Mouse (Mus musculus): Measurements from ENCODE around the gene Fam57b. TPM values are rescaled to one million over a fixed set of nuclear protein-coding genes. Genes with fewer than 3 reads are reported as not detected.

The Fam57b gene
- polyA plus RNA-seq, 1 experiment from 2014 or later = not detected

DNA sequence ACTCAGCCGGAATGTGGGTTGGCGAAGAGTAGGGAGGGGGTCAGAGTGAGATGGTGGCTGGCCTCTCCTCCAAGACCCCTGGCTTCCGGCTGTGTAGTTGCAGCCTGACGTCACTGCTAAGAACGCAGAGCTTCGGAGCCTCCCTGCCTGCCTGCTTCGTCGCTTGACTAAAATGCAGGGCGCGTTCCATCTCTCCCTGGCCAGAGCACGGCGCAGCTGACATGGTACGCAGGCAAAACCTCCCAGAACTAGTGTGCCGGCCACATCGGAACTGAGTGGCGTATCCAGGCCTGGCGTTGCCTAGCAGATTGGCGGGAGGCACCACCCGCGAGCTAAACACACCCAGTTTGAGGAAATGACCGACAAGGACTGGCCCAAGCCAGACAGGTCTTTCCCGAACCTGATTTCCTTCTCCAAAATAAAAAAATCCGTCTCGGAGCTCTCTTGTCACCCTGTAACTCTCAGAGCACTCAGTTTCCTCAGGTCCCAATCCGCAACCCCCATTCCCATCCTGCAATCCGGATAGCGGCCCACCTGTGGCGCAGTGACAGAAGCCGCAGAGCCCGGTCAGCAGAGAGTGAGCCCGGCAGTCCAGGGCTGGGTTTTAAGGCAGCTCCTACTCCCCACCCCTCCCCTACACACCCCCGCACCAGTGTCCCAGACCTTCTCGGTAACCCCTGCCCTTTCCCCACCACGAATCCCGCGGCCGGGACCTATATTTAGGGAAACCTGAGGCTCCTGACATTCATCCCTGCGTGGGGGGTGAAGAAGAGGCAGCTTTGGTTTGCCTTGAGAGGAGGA is 2.2 kb downstream of the Fam57b start:
- Histone ChIP-seq H3K27ac (replicated peaks) (peak overlapping the region; percentile 90), H3K27me3 (no peaks in the 10 kb centered on the region), H3K9me3 (replicated peaks) (no peaks in the 10 kb centered on the region), H3K4me2 (peak overlapping the region; percentile 97), H3K4me1 (replicated peaks) (peaks cover 78% of the 10 kb centered on the region), H3K36me3 (replicated peaks) (peaks cover 29% of the 10 kb centered on the region), H3K4me3 (replicated peaks) (peak overlapping the region; percentile 82), H3K9ac (peak overlapping the region; percentile 75)
- ATAC-seq (ENCODE audit: insufficient read depth) = peak; percentile 73
- WGBS (ENCODE audit: insufficient replicate concordance) = 3% methylated on average over 38 of the region's 38 CpGs

DNA sequence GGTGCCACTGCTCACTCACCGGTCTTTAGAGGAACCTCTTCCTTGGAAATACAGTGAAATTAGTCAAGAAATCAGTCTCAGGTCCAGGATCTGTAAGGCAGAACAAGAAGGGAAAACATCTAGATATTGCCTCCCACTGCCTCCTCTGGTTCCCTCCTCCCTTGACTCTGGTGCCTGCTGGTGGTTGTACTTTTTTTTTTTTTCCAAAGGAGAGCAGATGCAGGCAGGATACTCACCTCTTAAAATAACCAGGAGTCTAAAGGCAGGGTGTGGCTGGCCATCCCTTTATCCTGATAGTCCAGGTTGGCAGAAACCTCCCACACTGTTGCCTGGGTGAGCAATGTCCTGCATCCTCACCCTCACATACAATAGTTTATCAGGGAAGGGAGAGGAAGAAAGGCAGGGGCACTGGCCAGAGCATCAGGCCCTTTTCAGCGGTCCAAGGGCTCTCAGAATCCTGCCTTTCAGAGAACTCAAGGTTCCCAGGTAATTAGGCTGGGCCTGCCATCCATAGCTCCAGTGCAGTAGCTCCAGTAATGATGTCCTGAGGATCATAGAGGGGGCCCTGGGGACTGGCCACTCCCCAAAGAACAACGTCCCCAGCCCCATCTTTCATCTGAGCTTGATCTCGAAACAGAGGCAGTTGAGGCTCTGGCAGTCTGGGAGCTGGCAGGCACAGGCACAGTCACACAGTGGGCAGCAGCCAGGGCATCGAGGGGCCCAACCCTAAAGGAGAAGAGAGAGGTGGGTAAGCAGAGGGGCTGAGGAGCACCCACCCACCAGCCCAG is 3.0 kb downstream of the Fam57b start:
- H3K36me3 ChIP-seq (replicated peaks) = peaks cover 21% of the 10 kb centered on the region
- peak overlapping the region; percentile 90 for H3K27ac ChIP-seq (replicated peaks)
- H3K4me3 ChIP-seq (replicated peaks) = peak overlapping the region; percentile 82
- peak overlapping the region; percentile 97 for H3K4me2 ChIP-seq
- H3K4me1 ChIP-seq (replicated peaks) = peaks cover 70% of the 10 kb centered on the region
- no peaks in the 10 kb centered on the region for H3K9me3 ChIP-seq (replicated peaks)
- H3K9ac ChIP-seq = peak overlapping the region; percentile 75
- H3K27me3 ChIP-seq = no peaks in the 10 kb centered on the region
- 64% methylated on average over 5 of the region's 5 CpGs for WGBS (ENCODE audit: insufficient replicate concordance)
- ATAC-seq (ENCODE audit: insufficient read depth) = no peak

DNA sequence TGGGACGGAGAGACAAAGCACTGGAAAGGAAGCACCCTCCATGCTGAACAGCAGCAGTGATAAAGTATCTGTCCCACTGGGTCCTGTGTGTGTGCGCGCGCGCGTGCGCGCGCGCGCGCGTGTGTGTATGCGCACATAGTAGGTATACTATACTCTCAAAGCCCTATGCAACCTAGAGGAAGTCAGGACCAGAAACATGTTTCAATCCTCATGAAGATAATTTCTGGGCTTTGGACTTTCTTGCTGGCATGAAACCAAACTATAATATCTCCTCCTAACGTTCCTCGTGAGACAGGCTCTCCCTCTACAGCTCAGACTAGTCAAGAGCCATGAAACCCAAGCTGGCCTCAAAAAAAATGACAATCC is 3.6 kb downstream of the Fam57b start:
- H3K36me3 ChIP-seq (replicated peaks) = peaks cover 15% of the 10 kb centered on the region
- peaks cover 66% of the 10 kb centered on the region for H3K4me1 ChIP-seq (replicated peaks)
- H3K27ac ChIP-seq (replicated peaks) = no peak overlapping the region
- H3K4me2 ChIP-seq = no peak overlapping the region
- H3K4me3 ChIP-seq (replicated peaks) = no peak overlapping the region
- H3K9ac ChIP-seq = no peak overlapping the region
- H3K9me3 ChIP-seq (replicated peaks) = no peaks in the 10 kb centered on the region
- no peaks in the 10 kb centered on the region for H3K27me3 ChIP-seq
- no peak for ATAC-seq (ENCODE audit: insufficient read depth)
- WGBS (ENCODE audit: insufficient replicate concordance) = 89% methylated on average over 16 of the region's 16 CpGs

DNA sequence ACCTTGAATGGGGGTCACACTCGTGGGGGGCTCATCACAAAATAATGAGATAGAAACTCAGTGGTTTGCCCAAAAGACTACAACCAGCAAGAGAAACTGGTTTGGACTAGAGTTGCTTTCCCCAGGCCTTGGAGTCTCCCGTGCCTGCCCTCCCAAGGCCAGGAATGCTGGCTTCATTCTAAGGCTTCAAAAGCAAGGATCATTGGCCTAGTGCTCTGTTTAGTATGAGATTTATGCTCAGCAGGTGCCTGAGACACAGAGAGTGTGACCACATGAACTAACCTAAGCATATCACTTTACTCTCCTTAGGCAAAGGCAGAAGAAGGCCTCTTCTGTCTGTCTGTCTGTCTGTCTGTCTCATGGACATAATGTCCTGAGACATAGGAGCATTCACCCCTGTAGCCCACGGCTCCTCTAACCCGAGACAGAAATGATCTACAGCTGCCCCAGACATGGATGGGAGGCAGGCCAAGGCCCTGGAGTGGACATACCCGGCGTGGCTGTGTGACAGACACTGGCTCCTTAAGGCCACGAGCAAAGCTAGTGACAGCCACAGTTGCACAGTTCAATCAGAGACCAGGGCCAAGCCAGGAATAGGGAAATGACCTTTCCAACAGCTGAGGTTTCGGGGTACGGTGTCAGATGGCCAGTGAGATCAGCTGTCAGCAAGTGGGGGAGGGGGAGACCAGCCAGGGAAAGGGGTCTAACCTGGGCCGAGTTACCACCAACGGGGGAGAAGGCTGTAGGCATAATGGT is 4.8 kb downstream of the Fam57b start:
- Histone ChIP-seq H3K27ac (replicated peaks) (no peak overlapping the region), H3K4me3 (replicated peaks) (no peak overlapping the region), H3K4me2 (no peak overlapping the region), H3K4me1 (replicated peaks) (peaks cover 59% of the 10 kb centered on the region), H3K27me3 (no peaks in the 10 kb centered on the region), H3K36me3 (replicated peaks) (peaks cover 2% of the 10 kb centered on the region; the same call in 1 of the 2 replicates), H3K9ac (no peak overlapping the region), H3K9me3 (replicated peaks) (no peaks in the 10 kb centered on the region)
- no peak for ATAC-seq (ENCODE audit: insufficient read depth)
- 64% methylated on average over 11 of the region's 11 CpGs for WGBS (ENCODE audit: insufficient replicate concordance)

DNA sequence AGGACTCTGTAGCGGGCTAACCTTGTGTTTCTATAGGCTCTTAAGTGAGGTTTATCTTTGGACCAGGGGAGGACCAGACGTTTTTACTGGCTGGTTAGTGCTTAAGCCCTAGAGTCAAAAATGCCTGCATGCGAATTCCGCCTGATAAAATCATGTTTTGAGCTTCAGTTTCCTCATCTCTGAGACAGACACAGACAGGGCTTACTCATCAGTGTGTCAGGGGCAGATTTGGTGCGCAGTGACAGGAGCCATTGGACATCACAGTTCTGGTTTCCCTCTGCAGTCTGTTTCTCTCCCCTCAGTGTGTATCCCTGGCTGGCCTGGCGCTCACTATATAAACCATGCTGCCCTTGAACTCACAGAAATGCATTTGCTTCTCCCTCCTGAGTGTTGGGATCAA is 5.7 kb downstream of the Fam57b start:
- no peak overlapping the region for H3K27ac ChIP-seq (replicated peaks)
- H3K9me3 ChIP-seq (replicated peaks) = no peaks in the 10 kb centered on the region
- peaks cover 59% of the 10 kb centered on the region for H3K4me1 ChIP-seq (replicated peaks)
- no peaks in the 10 kb centered on the region for H3K36me3 ChIP-seq (replicated peaks)
- no peak overlapping the region for H3K4me3 ChIP-seq (replicated peaks)
- H3K27me3 ChIP-seq = no peaks in the 10 kb centered on the region
- H3K4me2 ChIP-seq = no peak overlapping the region
- 48% methylated on average over 6 of the region's 6 CpGs for WGBS (ENCODE audit: insufficient replicate concordance)
- no peak overlapping the region for H3K9ac ChIP-seq
- ATAC-seq (ENCODE audit: insufficient read depth) = no peak

DNA sequence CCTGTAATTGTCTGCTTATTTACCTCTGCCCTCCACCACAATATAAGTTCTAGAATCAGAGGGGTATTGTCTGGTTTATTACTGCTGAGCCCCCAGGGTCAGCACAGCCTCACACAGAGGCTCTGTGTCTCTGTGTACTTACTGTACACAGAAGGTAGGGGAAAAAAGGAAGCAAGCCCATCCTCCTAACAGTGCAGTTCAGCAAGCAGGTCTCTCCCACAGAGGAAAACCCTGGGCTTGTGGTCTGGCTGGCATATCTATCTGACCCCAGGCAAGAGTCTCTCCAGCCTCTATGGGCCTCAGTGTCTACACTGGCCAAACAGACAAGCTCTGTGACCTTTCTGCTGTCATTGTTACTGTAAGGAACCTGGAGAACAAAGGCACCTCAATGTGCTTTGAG is 6.3 kb downstream of the Fam57b start:
- no peak overlapping the region for H3K27ac ChIP-seq (replicated peaks)
- H3K4me3 ChIP-seq (replicated peaks) = no peak overlapping the region
- no peak for ATAC-seq (ENCODE audit: insufficient read depth)
- no peak overlapping the region for H3K9ac ChIP-seq
- H3K9me3 ChIP-seq (replicated peaks) = no peaks in the 10 kb centered on the region
- H3K4me2 ChIP-seq = no peak overlapping the region
- no peaks in the 10 kb centered on the region for H3K27me3 ChIP-seq
- no peaks in the 10 kb centered on the region for H3K36me3 ChIP-seq (replicated peaks)
- peaks cover 59% of the 10 kb centered on the region for H3K4me1 ChIP-seq (replicated peaks)

DNA sequence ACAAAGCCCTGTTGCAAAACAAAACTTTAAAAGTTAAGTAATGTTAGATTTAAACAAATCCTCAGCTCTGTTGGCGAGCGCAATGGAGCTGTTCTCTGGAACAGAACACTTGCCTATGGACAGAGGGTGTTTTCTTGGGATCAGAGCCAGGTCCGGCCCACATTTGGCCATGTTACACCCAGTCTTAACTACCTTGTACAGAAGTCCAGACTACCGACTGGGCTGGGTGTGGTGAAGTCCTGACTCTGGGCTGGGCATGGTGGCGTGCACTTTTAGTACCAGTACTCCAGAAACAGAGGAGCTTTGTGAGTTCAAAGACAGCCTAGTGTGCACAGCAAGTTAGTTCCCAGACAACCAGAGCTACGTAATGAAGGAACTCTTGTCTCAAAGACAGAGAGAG is 9.5 kb downstream of the Fam57b start:
- H3K4me1 ChIP-seq (replicated peaks) = peaks cover 50% of the 10 kb centered on the region
- H3K27ac ChIP-seq (replicated peaks) = no peak overlapping the region

DNA sequence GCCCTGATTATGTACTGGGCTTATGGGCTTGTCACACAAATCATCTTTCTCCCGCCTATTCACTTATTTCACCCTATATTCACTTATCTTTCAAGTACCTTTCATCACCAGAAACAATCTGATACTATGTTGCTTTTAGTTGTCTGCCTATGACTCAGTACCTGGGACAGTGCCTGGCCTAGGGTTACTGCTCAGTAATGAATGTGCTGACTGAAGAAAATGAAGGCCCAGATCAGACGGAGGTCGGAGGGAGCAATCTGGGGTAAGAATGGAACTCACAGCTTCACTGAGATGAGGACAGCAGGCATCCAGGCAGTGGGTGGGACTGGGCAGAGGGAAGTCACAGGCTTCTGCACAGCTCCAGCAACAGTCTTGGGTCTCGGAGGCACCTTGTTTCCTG is 9.9 kb downstream of the Fam57b start:
- WGBS (ENCODE audit: insufficient replicate concordance) = 64% methylated on average over 4 of the region's 4 CpGs
- no peaks in the 10 kb centered on the region for H3K36me3 ChIP-seq (replicated peaks)
- H3K27ac ChIP-seq (replicated peaks) = no peak overlapping the region
- peak overlapping the region; percentile 97; the same call in 1 of the 2 replicates for H3K4me2 ChIP-seq
- H3K27me3 ChIP-seq = no peaks in the 10 kb centered on the region
- H3K9ac ChIP-seq = no peak overlapping the region
- no peak overlapping the region for H3K4me3 ChIP-seq (replicated peaks)
- no peaks in the 10 kb centered on the region for H3K9me3 ChIP-seq (replicated peaks)
- peaks cover 46% of the 10 kb centered on the region for H3K4me1 ChIP-seq (replicated peaks)
- ATAC-seq (ENCODE audit: insufficient read depth) = no peak

More for the DNA sequence above, 9.5 kb downstream of the Fam57b start:
- ATAC-seq (ENCODE audit: insufficient read depth) = no peak
- no peak overlapping the region for H3K4me2 ChIP-seq
- H3K36me3 ChIP-seq (replicated peaks) = no peaks in the 10 kb centered on the region
- no peak overlapping the region for H3K4me3 ChIP-seq (replicated peaks)
- WGBS (ENCODE audit: insufficient replicate concordance) = 66% methylated on average over 6 of the region's 6 CpGs
- H3K9me3 ChIP-seq (replicated peaks) = no peaks in the 10 kb centered on the region
- H3K9ac ChIP-seq = no peak overlapping the region
- no peaks in the 10 kb centered on the region for H3K27me3 ChIP-seq

DNA sequence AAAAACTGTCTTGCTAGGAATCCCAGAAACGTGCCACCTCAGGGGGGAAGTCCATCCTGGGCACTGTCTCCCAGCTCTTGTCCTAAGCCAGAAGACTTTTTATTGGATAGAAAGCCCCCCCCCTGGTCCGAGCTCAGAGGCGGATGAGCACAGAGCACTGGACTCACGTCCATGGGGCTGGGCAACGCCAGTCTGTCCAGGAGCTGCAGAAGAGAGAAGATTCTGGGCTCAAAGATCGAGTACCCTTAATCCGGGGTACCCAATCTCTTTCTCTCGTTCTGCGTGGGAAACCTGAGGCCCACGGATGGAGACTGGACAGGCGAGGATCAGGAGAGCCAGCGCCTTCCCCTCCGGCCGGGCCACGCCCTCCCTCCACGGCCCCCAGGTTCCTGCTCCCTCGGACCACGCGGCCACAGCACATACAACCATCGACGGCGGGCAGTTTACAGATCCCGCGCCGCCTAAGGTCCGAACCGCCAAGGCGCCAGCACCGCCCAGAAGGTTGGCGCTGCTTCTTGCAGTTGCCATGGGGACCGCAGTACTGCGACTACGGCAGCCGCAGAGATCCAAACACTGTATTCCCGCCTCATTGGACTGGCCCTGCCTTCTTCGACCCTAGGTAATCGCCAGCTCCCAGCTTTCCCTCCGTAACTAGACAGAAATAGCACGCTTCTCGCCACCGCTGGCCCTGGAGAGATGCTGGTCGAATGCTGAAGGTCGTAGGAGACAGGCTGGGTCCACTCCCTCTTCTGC is 11.4 kb downstream of the Fam57b start:
- Histone ChIP-seq H3K27me3 (no peaks in the 10 kb centered on the region), H3K27ac (replicated peaks) (peak overlapping the region; percentile 74)
- 2% methylated on average over 43 of the region's 43 CpGs for WGBS (ENCODE audit: insufficient replicate concordance)

DNA sequence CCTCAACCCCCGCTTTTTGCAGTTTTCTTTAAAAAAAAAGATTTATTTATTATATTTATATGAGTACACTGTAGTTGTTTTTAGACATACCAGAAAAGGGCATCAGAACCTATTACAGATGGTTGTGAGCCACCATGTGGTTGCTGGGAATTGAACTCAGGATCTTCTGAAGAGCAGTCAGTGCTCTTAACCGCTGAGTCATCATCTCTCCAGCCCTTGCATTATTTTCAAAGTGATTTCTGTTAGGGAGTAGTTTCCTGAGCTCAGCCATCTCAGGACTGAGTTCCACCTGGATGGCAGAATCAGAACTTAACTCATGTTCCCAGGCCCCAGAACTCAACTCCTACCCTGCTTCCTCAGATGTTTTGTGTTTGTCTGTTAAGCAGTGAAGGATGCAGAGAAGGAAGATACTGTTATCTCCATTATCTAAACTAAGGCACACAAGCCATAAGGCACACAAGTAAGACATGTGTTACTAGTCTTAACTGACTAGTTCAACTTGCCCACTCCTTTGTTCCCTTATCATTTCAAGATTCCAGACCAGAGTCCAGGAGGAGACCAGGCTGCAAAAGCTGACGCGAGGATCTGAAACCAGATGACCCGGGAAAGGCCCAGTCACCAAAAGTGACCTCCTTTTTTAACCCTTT is 12.4 kb downstream of the Fam57b start:
- Histone ChIP-seq H3K27ac (replicated peaks) (0 out of 2 replicates have a peak overlapping the region, but pooled peaks have one; percentile 74), H3K4me1 (replicated peaks) (peaks cover 36% of the 10 kb centered on the region), H3K9ac (0 out of 2 replicates have a peak overlapping the region, but pooled peaks have one; percentile 69), H3K36me3 (replicated peaks) (no peaks in the 10 kb centered on the region), H3K4me2 (peak overlapping the region; percentile 97), H3K9me3 (replicated peaks) (no peaks in the 10 kb centered on the region), H3K4me3 (replicated peaks) (no peak overlapping the region), H3K27me3 (no peaks in the 10 kb centered on the region; the same call in 1 of the 2 replicates)
- 38% methylated on average over 5 of the region's 5 CpGs for WGBS (ENCODE audit: insufficient replicate concordance)
- no peak for ATAC-seq (ENCODE audit: insufficient read depth)

More for the DNA sequence above, 11.4 kb downstream of the Fam57b start:
- H3K4me3 ChIP-seq (replicated peaks) = peak overlapping the region; percentile 66
- H3K36me3 ChIP-seq (replicated peaks) = no peaks in the 10 kb centered on the region
- H3K9me3 ChIP-seq (replicated peaks) = no peaks in the 10 kb centered on the region
- peak overlapping the region; percentile 97 for H3K4me2 ChIP-seq
- ATAC-seq (ENCODE audit: insufficient read depth) = peak; percentile 84
- peak overlapping the region; percentile 69 for H3K9ac ChIP-seq
- H3K4me1 ChIP-seq (replicated peaks) = peaks cover 36% of the 10 kb centered on the region
